Mouse (Mus musculus): Measurements from ENCODE around the gene Acp6. TPM values are rescaled to one million over a fixed set of nuclear protein-coding genes. Genes with fewer than 3 reads are reported as not detected.
"Not testable (repeated sequence)": the region's sequence is repeated elsewhere in the genome, so short reads cannot be mapped to it uniquely, and the experiment has no call there.

The Acp6 gene
- 21.5 and 21.6 TPM in 2 replicates for polyA plus RNA-seq (2016; fragmentation: Nextera tagmentation; extraction: Ambion mirVana)

- peak within 1 kb of the TSS; percentile 61 for H3K9ac ChIP-seq
- no peaks in the 10 kb centered on the region for H3K27me3 ChIP-seq
- H3K9me3 ChIP-seq (replicated peaks): no peaks in the 10 kb centered on the region
- peak within 1 kb of the TSS; percentile 74 for H3K4me2 ChIP-seq (replicated peaks)
- peak within 1 kb of the TSS; percentile 55 for H3K27ac ChIP-seq
- under 1% methylated on average over 53 of the region's 54 CpGs for WGBS
- H3K4me1 ChIP-seq: peaks cover 9% of the 10 kb centered on the region
- H3K36me3 ChIP-seq: no peaks in the 10 kb centered on the region
- peak; percentile 94 for ATAC-seq (ENCODE audit: low FRiP score)
- H3K4me3 ChIP-seq: peak within 1 kb of the TSS; percentile 70
Observed at GRCm38 (mm10) chr3:97158611-97159508, at the start of gene Acp6. Gene Acp6 (plus strand): TSS chr3:97158777.

- no peak overlapping the region for H3K4me3 ChIP-seq
- no peak overlapping the region for H3K27ac ChIP-seq
- WGBS: 90% methylated on average over 6 of the region's 6 CpGs
- ATAC-seq (ENCODE audit: low FRiP score): no peak
- no peak overlapping the region for H3K4me2 ChIP-seq (replicated peaks)
- H3K9ac ChIP-seq: no peak overlapping the region
- H3K4me1 ChIP-seq: no peaks in the 10 kb centered on the region
- H3K27me3 ChIP-seq: no peaks in the 10 kb centered on the region
- H3K9me3 ChIP-seq (replicated peaks): 0 out of 2 replicates have a peak, but pooled peaks cover 5% of the 10 kb centered on the region
- no peaks in the 10 kb centered on the region for H3K36me3 ChIP-seq
Observed at GRCm38 (mm10) chr3:97117511-97117910, 41.1 kb upstream of the Acp6 start.

- H3K27me3 ChIP-seq: no peaks in the 10 kb centered on the region
- 59% methylated on average over 12 of the region's 12 CpGs for WGBS
- ATAC-seq (ENCODE audit: low FRiP score): no peak
Observed at GRCm38 (mm10) chr3:97118313-97118712, 40.3 kb upstream of the Acp6 start.

GRCm38 (mm10) chr3:97124193-97124592 lies 34.4 kb upstream of the Acp6 start:
- Histone ChIP-seq H3K4me3 (no peak overlapping the region), H3K36me3 (no peaks in the 10 kb centered on the region), H3K4me1 (no peaks in the 10 kb centered on the region), H3K9me3 (replicated peaks) (no peaks in the 10 kb centered on the region), H3K27ac (no peak overlapping the region), H3K9ac (no peak overlapping the region), H3K4me2 (replicated peaks) (no peak overlapping the region), H3K27me3 (no peaks in the 10 kb centered on the region)
- ATAC-seq (ENCODE audit: low FRiP score): no peak
- WGBS: 49% methylated on average over 7 of the region's 7 CpGs

More at GRCm38 (mm10) chr3:97118313-97118712, 40.3 kb upstream of the Acp6 start:
- no peaks in the 10 kb centered on the region for H3K36me3 ChIP-seq
- no peak overlapping the region for H3K4me2 ChIP-seq (replicated peaks)
- no peaks in the 10 kb centered on the region for H3K4me1 ChIP-seq
- no peak overlapping the region for H3K27ac ChIP-seq
- H3K9ac ChIP-seq: no peak overlapping the region
- 0 out of 2 replicates have a peak, but pooled peaks cover 5% of the 10 kb centered on the region for H3K9me3 ChIP-seq (replicated peaks)
- H3K4me3 ChIP-seq: no peak overlapping the region

GRCm38 (mm10) chr3:97129410-97129809 lies 29.2 kb upstream of the Acp6 start:
- Histone ChIP-seq H3K36me3 (no peaks in the 10 kb centered on the region), H3K27me3 (no peaks in the 10 kb centered on the region), H3K9me3 (replicated peaks) (no peaks in the 10 kb centered on the region), H3K4me1 (no peaks in the 10 kb centered on the region), H3K4me3 (no peak overlapping the region), H3K4me2 (replicated peaks) (no peak overlapping the region), H3K27ac (no peak overlapping the region), H3K9ac (no peak overlapping the region)
- WGBS: 79% methylated on average over 4 of the region's 4 CpGs
- no peak for ATAC-seq (ENCODE audit: low FRiP score)

GRCm38 (mm10) chr3:97137666-97138065 lies 20.9 kb upstream of the Acp6 start:
- not testable (repeated sequence) for H3K4me2 ChIP-seq (replicated peaks); H3K4me3 ChIP-seq; H3K27me3 ChIP-seq; H3K9ac ChIP-seq; H3K9me3 ChIP-seq (replicated peaks); H3K27ac ChIP-seq; H3K4me1 ChIP-seq; ATAC-seq (ENCODE audit: low FRiP score); H3K36me3 ChIP-seq
- 58% methylated on average over 1 of the region's 1 CpGs for WGBS

- Histone ChIP-seq H3K36me3 (no peaks in the 10 kb centered on the region), H3K27me3 (no peaks in the 10 kb centered on the region), H3K27ac (no peak overlapping the region), H3K4me2 (replicated peaks) (no peak overlapping the region), H3K9me3 (replicated peaks) (no peaks in the 10 kb centered on the region), H3K4me3 (no peak overlapping the region), H3K9ac (no peak overlapping the region), H3K4me1 (no peaks in the 10 kb centered on the region)
- WGBS: 64% methylated on average over 2 of the region's 2 CpGs
- no peak for ATAC-seq (ENCODE audit: low FRiP score)
Observed at GRCm38 (mm10) chr3:97151092-97151491, 7.5 kb upstream of the Acp6 start.

GRCm38 (mm10) chr3:97156431-97156830 lies 2.1 kb upstream of the Acp6 start:
- no peaks in the 10 kb centered on the region for H3K27me3 ChIP-seq
- no peak overlapping the region for H3K9ac ChIP-seq
- no peak overlapping the region for H3K4me2 ChIP-seq (replicated peaks)
- H3K9me3 ChIP-seq (replicated peaks): no peaks in the 10 kb centered on the region
- H3K36me3 ChIP-seq: no peaks in the 10 kb centered on the region
- no peak for ATAC-seq (ENCODE audit: low FRiP score)
- peaks cover 9% of the 10 kb centered on the region for H3K4me1 ChIP-seq
- no peak overlapping the region for H3K4me3 ChIP-seq
- 92% methylated on average over 6 of the region's 6 CpGs for WGBS
- H3K27ac ChIP-seq: no peak overlapping the region

GRCm38 (mm10) chr3:97157308-97157707 lies 1.3 kb upstream of the Acp6 start:
- Histone ChIP-seq H3K9ac (no peak overlapping the region), H3K27me3 (no peaks in the 10 kb centered on the region), H3K4me3 (no peak overlapping the region), H3K27ac (no peak overlapping the region), H3K4me1 (peaks cover 9% of the 10 kb centered on the region), H3K36me3 (no peaks in the 10 kb centered on the region), H3K4me2 (replicated peaks) (no peak overlapping the region), H3K9me3 (replicated peaks) (no peaks in the 10 kb centered on the region)
- 91% methylated on average over 1 of the region's 1 CpGs for whole genome bisulfite sequencing
- ATAC-seq (ENCODE audit: low FRiP score): no peak

GRCm38 (mm10) chr3:97157958-97158599 lies 498 bp upstream of the Acp6 start:
- peak overlapping the region; percentile 70 for H3K4me3 ChIP-seq
- H3K9ac ChIP-seq: peak overlapping the region; percentile 61
- H3K4me2 ChIP-seq (replicated peaks): peak overlapping the region; percentile 74
- peaks cover 9% of the 10 kb centered on the region for H3K4me1 ChIP-seq
- H3K36me3 ChIP-seq: no peaks in the 10 kb centered on the region
- H3K27me3 ChIP-seq: no peaks in the 10 kb centered on the region
- ATAC-seq (ENCODE audit: low FRiP score): peak; percentile 69
- under 1% methylated on average over 17 of the region's 17 CpGs for WGBS
- H3K27ac ChIP-seq: peak overlapping the region; percentile 8; the same call in 1 of the 2 replicates
- H3K9me3 ChIP-seq (replicated peaks): no peaks in the 10 kb centered on the region

GRCm38 (mm10) chr3:97159509-97159850 lies 903 bp downstream of the Acp6 start:
- no peak for ATAC-seq (ENCODE audit: low FRiP score)
- Histone ChIP-seq H3K36me3 (no peaks in the 10 kb centered on the region), H3K27ac (no peak overlapping the region), H3K9me3 (replicated peaks) (no peaks in the 10 kb centered on the region), H3K4me2 (replicated peaks) (peak overlapping the region; percentile 74), H3K4me1 (peaks cover 9% of the 10 kb centered on the region), H3K4me3 (peak overlapping the region; percentile 70), H3K27me3 (no peaks in the 10 kb centered on the region), H3K9ac (peak overlapping the region; percentile 61)
- WGBS: 7% methylated on average over 6 of the region's 6 CpGs

- no peaks in the 10 kb centered on the region for H3K27me3 ChIP-seq
- H3K4me1 ChIP-seq: peaks cover 9% of the 10 kb centered on the region
- no peak overlapping the region for H3K9ac ChIP-seq
- no peaks in the 10 kb centered on the region for H3K9me3 ChIP-seq (replicated peaks)
- no peaks in the 10 kb centered on the region for H3K36me3 ChIP-seq
- ATAC-seq (ENCODE audit: low FRiP score): no peak
- no peak overlapping the region for H3K27ac ChIP-seq
- 90% methylated on average over 2 of the region's 2 CpGs for WGBS
- H3K4me2 ChIP-seq (replicated peaks): peak overlapping the region; percentile 74
- H3K4me3 ChIP-seq: no peak overlapping the region
Observed at GRCm38 (mm10) chr3:97159986-97160385, 1.4 kb downstream of the Acp6 start.

All from hindbrain, embryonic 12.5 days (tissue).